Mouse (Mus musculus): Measurements from ENCODE around the gene Ubxn6. TPM values are rescaled to one million over a fixed set of nuclear protein-coding genes. Genes with fewer than 3 reads are reported as not detected.

The Ubxn6 gene
- 24.8 and 28.2 TPM in 2 replicates for total RNA-seq (2012; rRNA removed)
- 10 to 100 TPM in 1 of 2 experiments, not detected in 1; 42.2 TPM for polyA plus RNA-seq (2012; ENCODE audit: insufficient read depth in 1 of 2, insufficient read length in 2 of 2, low read depth in 1 of 2, low replicate concordance in 2 of 2, missing spikeins in 1 of 2)

DNA sequence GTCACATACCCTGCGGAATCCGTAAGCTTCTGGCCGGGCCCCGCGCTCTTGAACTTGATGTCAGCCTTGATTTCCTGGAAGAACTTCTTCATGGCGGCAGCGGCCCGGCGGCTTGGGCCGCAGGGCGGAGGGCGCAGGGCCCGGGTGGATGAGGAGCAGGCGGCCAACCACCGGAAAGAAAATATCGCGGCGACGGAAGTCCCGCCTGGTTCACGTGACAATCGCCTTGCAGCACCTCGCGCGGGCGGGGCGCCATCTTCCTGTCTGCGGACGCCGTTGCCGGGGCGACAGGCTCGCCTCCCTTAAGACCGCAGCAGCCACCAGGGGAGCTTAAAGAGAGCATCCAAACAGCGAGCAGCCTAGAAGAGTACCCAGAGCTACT, at the start of gene Ubxn6:
Gene Ubxn6 (minus strand): TSS at position 202 of the 382 bp plus-strand sequence.
- Histone ChIP-seq H3K27ac (ENCODE audit: control insufficient read depth, low read depth, low read length) (peak within 1 kb of the TSS; percentile 95), H3K79me2 (ENCODE audit: control insufficient read depth, insufficient read depth, low read length, poor library complexity) (peaks cover 4% of the 10 kb centered on the region), H3K36me3 (ENCODE audit: control insufficient read depth in 1 of 2, insufficient read depth in 2 of 2, low read length in 2 of 2) (peaks cover 0 to 6% of the 10 kb centered on the region in 2 experiments; a peak in 2 of 4 replicates), H3K9me3 (replicated peaks; ENCODE audit: insufficient read depth, low read length) (no peaks in the 10 kb centered on the region), H3K4me1 (ENCODE audit: control insufficient read depth in 1 of 2, insufficient read depth in 2 of 2, low read length in 2 of 2) (peaks cover 0 to 15% of the 10 kb centered on the region in 2 experiments; a peak in 2 of 4 replicates), H3K4me3 (ENCODE audit: control insufficient read depth in 1 of 2, insufficient read depth in 1 of 2, low read depth in 2 of 2, low read length in 2 of 2) (peak within 1 kb of the TSS; percentile 88 to 92), H3K9ac (ENCODE audit: control insufficient read depth, low read depth, low read length, poor library complexity, severe bottlenecking) (peak within 1 kb of the TSS; percentile 95), H3K27me3 (ENCODE audit: control insufficient read depth in 1 of 2, insufficient read depth in 2 of 2, low read length in 2 of 2) (no peaks in the 10 kb centered on the region)
- TF ChIP-seq CHD1 (IDR thresholded peaks at IDR 0.05; ENCODE audit: low read depth, low read length): no peak
- no peak for TF ChIP-seq RAD21 (IDR thresholded peaks at IDR 0.05; ENCODE audit: low read depth, low read length)
- no peak for TF ChIP-seq ZMIZ1 (IDR thresholded peaks at IDR 0.05; ENCODE audit: low read depth, low read length)
- peak; percentile 51; the same call in 1 of the 2 replicates for TF ChIP-seq ETS1 (IDR thresholded peaks at IDR 0.05; ENCODE audit: low read depth, low read length)
- TF ChIP-seq KAT2A (conservative IDR thresholded peaks at IDR 0.05; ENCODE audit: low read depth, low read length): no peak; the same call in 1 of the 2 replicates
- TF ChIP-seq JUND (IDR thresholded peaks at IDR 0.05; ENCODE audit: low read depth, low read length): no peak
- no peak for TF ChIP-seq UBTF (IDR thresholded peaks at IDR 0.05; ENCODE audit: borderline replicate concordance, insufficient read depth, low read depth, low read length)
- TF ChIP-seq ZC3H11A (IDR thresholded peaks at IDR 0.05; ENCODE audit: low read depth, low read length): no peak
- no peak for TF ChIP-seq GABPA (IDR thresholded peaks at IDR 0.05; ENCODE audit: low read depth, low read length)
- no peak for TF ChIP-seq POLR2AphosphoS5 (IDR thresholded peaks at IDR 0.05; ENCODE audit: borderline replicate concordance, low read depth, low read length)
- no peak for TF ChIP-seq SMC3 (IDR thresholded peaks at IDR 0.05; ENCODE audit: low read depth, low read length)
- TF ChIP-seq POLR2AphosphoS2 (IDR thresholded peaks at IDR 0.05; ENCODE audit: low read length): no peak; the same call in 1 of the 2 replicates
- TF ChIP-seq MYB (IDR thresholded peaks at IDR 0.05; ENCODE audit: low read depth, low read length): no peak
- peak; percentile 96 for TF ChIP-seq MXI1 (IDR thresholded peaks at IDR 0.05; ENCODE audit: low read depth, low read length)
- no peak for TF ChIP-seq MYC (IDR thresholded peaks at IDR 0.05; ENCODE audit: low read depth, low read length)
- 0 out of 2 replicates have a peak, but pooled peaks have one; percentile 7 for TF ChIP-seq NRF1 (IDR thresholded peaks at IDR 0.05; ENCODE audit: insufficient read depth, low read depth, low read length, poor library complexity, severe bottlenecking)
- TF ChIP-seq TCF12 (IDR thresholded peaks at IDR 0.05; ENCODE audit: low read depth, low read length): no peak; the same call in 1 of the 2 replicates
- peak; percentile 88 for TF ChIP-seq MAX (IDR thresholded peaks at IDR 0.05; ENCODE audit: low read length)
- peak; percentile 97 for TF ChIP-seq USF1 (IDR thresholded peaks at IDR 0.05; ENCODE audit: low read depth, low read length)
- TF ChIP-seq TBP (IDR thresholded peaks at IDR 0.05; ENCODE audit: low read depth, low read length): 0 out of 2 replicates have a peak, but pooled peaks have one; percentile 39
- peak; percentile 46; the same call in 1 of the 2 replicates for TF ChIP-seq NELFE (IDR thresholded peaks at IDR 0.05; ENCODE audit: low read depth, low read length)
- no peak for TF ChIP-seq E2F4 (IDR thresholded peaks at IDR 0.05; ENCODE audit: borderline replicate concordance, low read depth, low read length)
- TF ChIP-seq EP300 (IDR thresholded peaks at IDR 0.05; ENCODE audit: low read depth in 1 of 2, low read length in 2 of 2): no peak
- peak; percentile 75 to 77; a peak in 3 of 4 replicates for TF ChIP-seq POLR2A (IDR thresholded peaks at IDR 0.05; ENCODE audit: control insufficient read depth in 1 of 2, insufficient read depth in 1 of 2, low read depth in 1 of 2, low read length in 2 of 2, poor library complexity in 1 of 2)
- peak; percentile 99 for TF ChIP-seq SIN3A (IDR thresholded peaks at IDR 0.05; ENCODE audit: low read length)
- TF ChIP-seq ELF1 (IDR thresholded peaks at IDR 0.05; ENCODE audit: low read depth, low read length): peak; percentile 85
- no peak for TF ChIP-seq RCOR1 (IDR thresholded peaks at IDR 0.05; ENCODE audit: low read depth, low read length)
- peak; percentile 89 for TF ChIP-seq HCFC1 (IDR thresholded peaks at IDR 0.05; ENCODE audit: low read depth, low read length)
- peak; percentile 96 for TF ChIP-seq MAZ (IDR thresholded peaks at IDR 0.05; ENCODE audit: low read depth, low read length)
- no peak for TF ChIP-seq ZKSCAN1 (IDR thresholded peaks at IDR 0.05; ENCODE audit: low read depth, low read length)
- TF ChIP-seq USF2 (IDR thresholded peaks at IDR 0.05; ENCODE audit: borderline replicate concordance in 1 of 2, insufficient read depth in 1 of 2, low read depth in 1 of 2, low read length in 2 of 2): peak in 1 of 2 experiments; percentile 71; a peak in 2 of 4 replicates
- TF ChIP-seq BHLHE40 (IDR thresholded peaks at IDR 0.05; ENCODE audit: borderline replicate concordance, low read depth, low read length): peak; percentile 99
- peak; percentile 98 for DNase-seq (ENCODE audit: low read depth, low spot score)

Measured in MEL (cell line).